Mouse (Mus musculus): ENCODE measurements around the gene Cstb. TPM values are rescaled to one million over a fixed set of nuclear protein-coding genes. Genes with fewer than 3 reads are reported as not detected.

Cstb gene
- polyA plus RNA-seq, 1 experiment = 101 TPM

GRCm38 (mm10) chr10:78396625-78396885 is 28.9 kb upstream of the Cstb start:
- peaks cover 47% of the 10 kb centered on the region for H3K4me1 ChIP-seq
- peaks cover 36% of the 10 kb centered on the region for H3K36me3 ChIP-seq (replicated peaks; ENCODE audit: low read length)
- H3K4me3 ChIP-seq (replicated peaks) = peak overlapping the region; percentile 15
- H3K27me3 ChIP-seq (replicated peaks) = peaks cover 2% of the 10 kb centered on the region
- H3K9me3 ChIP-seq = peaks cover 5% of the 10 kb centered on the region; the same call in 1 of the 2 replicates
- no peak for TF ChIP-seq GATA1 (IDR thresholded peaks at IDR 0.05; ENCODE audit: borderline replicate concordance, low read length)
- no peak for TF ChIP-seq FLI1 (IDR thresholded peaks at IDR 0.05; ENCODE audit: low read length)

- peaks cover 47% of the 10 kb centered on the region for H3K4me1 ChIP-seq
- peaks cover 62% of the 10 kb centered on the region for H3K36me3 ChIP-seq (replicated peaks; ENCODE audit: low read length)
- no peak overlapping the region for H3K4me3 ChIP-seq (replicated peaks)
- TF ChIP-seq FLI1 (IDR thresholded peaks at IDR 0.05; ENCODE audit: low read length) (no peak), GATA1 (IDR thresholded peaks at IDR 0.05; ENCODE audit: borderline replicate concordance, low read length) (no peak)
- peaks cover 5% of the 10 kb centered on the region; the same call in 1 of the 2 replicates for H3K9me3 ChIP-seq
- H3K27me3 ChIP-seq (replicated peaks) = peaks cover 2% of the 10 kb centered on the region
Observed at GRCm38 (mm10) chr10:78399090-78399657, 26.3 kb upstream of the Cstb start.

DNA sequence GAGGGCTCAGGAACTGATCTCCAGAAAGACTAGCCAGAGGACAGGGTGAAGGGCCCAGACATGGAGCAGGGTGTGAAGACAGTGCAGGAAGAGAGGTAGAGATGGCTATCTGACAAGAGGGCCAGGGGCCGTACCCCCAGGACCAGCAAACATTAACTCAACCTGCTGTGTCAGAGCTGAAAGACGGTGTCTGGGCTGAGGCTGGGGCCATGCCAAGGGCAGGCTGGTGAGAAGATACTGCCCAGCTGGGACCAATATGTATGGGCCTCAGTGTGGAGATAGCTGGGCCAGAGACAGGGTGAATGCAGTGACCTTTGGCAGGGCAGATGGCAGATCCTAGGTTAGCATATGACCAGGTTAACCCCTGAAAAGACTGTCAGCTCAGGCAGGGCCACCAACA is 24.3 kb upstream of the Cstb start:
- peaks cover 81% of the 10 kb centered on the region for H3K36me3 ChIP-seq (replicated peaks; ENCODE audit: low read length)

GRCm38 (mm10) chr10:78402301-78402922 is 23.1 kb upstream of the Cstb start:
- peaks cover 4% of the 10 kb centered on the region; the same call in 1 of the 2 replicates for H3K9me3 ChIP-seq
- peaks cover 2% of the 10 kb centered on the region for H3K27me3 ChIP-seq (replicated peaks)
- H3K4me1 ChIP-seq = peaks cover 51% of the 10 kb centered on the region
- peaks cover 93% of the 10 kb centered on the region for H3K36me3 ChIP-seq (replicated peaks; ENCODE audit: low read length)
- no peak overlapping the region for H3K4me3 ChIP-seq (replicated peaks)
- TF ChIP-seq FLI1 (IDR thresholded peaks at IDR 0.05; ENCODE audit: low read length) = no peak
- no peak for TF ChIP-seq GATA1 (IDR thresholded peaks at IDR 0.05; ENCODE audit: borderline replicate concordance, low read length)

More for the DNA sequence above, 24.3 kb upstream of the Cstb start:
- TF ChIP-seq FLI1 (IDR thresholded peaks at IDR 0.05; ENCODE audit: low read length) (no peak), GATA1 (IDR thresholded peaks at IDR 0.05; ENCODE audit: borderline replicate concordance, low read length) (no peak)
- no peak overlapping the region for H3K4me3 ChIP-seq (replicated peaks)
- peaks cover 49% of the 10 kb centered on the region for H3K4me1 ChIP-seq
- H3K9me3 ChIP-seq = peaks cover 5% of the 10 kb centered on the region; the same call in 1 of the 2 replicates
- H3K27me3 ChIP-seq (replicated peaks) = peaks cover 2% of the 10 kb centered on the region

DNA sequence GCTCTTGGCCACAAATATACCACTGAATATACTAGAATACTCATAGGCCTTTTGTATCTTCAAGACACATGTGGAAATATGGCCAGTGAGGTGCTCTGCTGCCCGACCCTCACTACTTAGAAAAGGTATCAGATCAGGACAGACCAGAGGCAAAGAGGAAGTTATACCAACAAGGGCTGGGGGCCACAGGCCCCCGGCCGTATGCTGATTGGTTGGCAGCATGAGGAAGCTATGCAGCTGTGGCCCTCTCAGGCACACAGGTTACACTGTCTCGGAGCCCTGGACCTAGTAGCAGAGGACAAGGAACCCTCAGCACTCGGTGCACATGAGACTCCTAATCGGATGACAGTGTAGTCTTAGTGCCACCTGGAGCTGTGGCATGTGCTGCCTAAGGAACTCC is 19.3 kb upstream of the Cstb start:
- no peak overlapping the region for H3K4me3 ChIP-seq (replicated peaks)
- no peaks in the 10 kb centered on the region for H3K27me3 ChIP-seq (replicated peaks)
- peaks cover 97% of the 10 kb centered on the region for H3K36me3 ChIP-seq (replicated peaks; ENCODE audit: low read length)
- TF ChIP-seq GATA1 (IDR thresholded peaks at IDR 0.05; ENCODE audit: borderline replicate concordance, low read length) (no peak), FLI1 (IDR thresholded peaks at IDR 0.05; ENCODE audit: low read length) (no peak)
- H3K9me3 ChIP-seq = no peaks in the 10 kb centered on the region
- peaks cover 56% of the 10 kb centered on the region for H3K4me1 ChIP-seq

- Histone ChIP-seq H3K27me3 (replicated peaks) (no peaks in the 10 kb centered on the region), H3K4me3 (replicated peaks) (no peak overlapping the region), H3K4me1 (peaks cover 57% of the 10 kb centered on the region), H3K36me3 (replicated peaks; ENCODE audit: low read length) (peaks cover 90% of the 10 kb centered on the region), H3K9me3 (no peaks in the 10 kb centered on the region)
- TF ChIP-seq FLI1 (IDR thresholded peaks at IDR 0.05; ENCODE audit: low read length) (no peak), GATA1 (IDR thresholded peaks at IDR 0.05; ENCODE audit: borderline replicate concordance, low read length) (no peak)
Observed at GRCm38 (mm10) chr10:78407132-78407531, 18.3 kb upstream of the Cstb start.

- no peaks in the 10 kb centered on the region for H3K9me3 ChIP-seq
- H3K27me3 ChIP-seq (replicated peaks) = no peaks in the 10 kb centered on the region
- peaks cover 53% of the 10 kb centered on the region for H3K4me1 ChIP-seq
- no peak overlapping the region for H3K4me3 ChIP-seq (replicated peaks)
- peaks cover 69% of the 10 kb centered on the region for H3K36me3 ChIP-seq (replicated peaks; ENCODE audit: low read length)
- TF ChIP-seq GATA1 (IDR thresholded peaks at IDR 0.05; ENCODE audit: borderline replicate concordance, low read length) (no peak), FLI1 (IDR thresholded peaks at IDR 0.05; ENCODE audit: low read length) (no peak)
Observed at GRCm38 (mm10) chr10:78409035-78409788, 16.3 kb upstream of the Cstb start.

DNA sequence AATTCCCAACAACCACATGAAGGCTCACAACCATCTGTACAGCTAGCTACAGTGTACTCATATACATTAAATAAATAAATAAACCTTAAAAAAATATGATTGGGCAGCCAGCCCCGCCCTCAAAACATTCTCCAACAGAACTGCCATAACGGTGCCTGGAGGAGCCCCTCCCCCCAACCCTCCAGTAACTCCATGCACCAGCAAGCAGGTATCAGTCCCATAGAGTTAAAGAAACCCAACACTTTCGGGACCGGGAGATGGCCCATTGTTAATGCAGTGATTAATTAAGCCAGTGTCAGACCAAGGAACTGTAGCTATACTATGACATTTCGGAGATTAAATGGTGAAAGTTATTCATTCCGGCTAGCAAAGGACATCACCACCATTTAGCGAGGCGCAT is 13.6 kb upstream of the Cstb start:
- Histone ChIP-seq H3K36me3 (replicated peaks; ENCODE audit: low read length) (peaks cover 44% of the 10 kb centered on the region), H3K9me3 (no peaks in the 10 kb centered on the region), H3K4me3 (replicated peaks) (peak overlapping the region; percentile 97), H3K27me3 (replicated peaks) (no peaks in the 10 kb centered on the region), H3K4me1 (peaks cover 43% of the 10 kb centered on the region)
- no peak for TF ChIP-seq GATA1 (IDR thresholded peaks at IDR 0.05; ENCODE audit: borderline replicate concordance, low read length)
- no peak for TF ChIP-seq FLI1 (IDR thresholded peaks at IDR 0.05; ENCODE audit: low read length)

- Histone ChIP-seq H3K36me3 (replicated peaks; ENCODE audit: low read length) (peaks cover 37% of the 10 kb centered on the region), H3K27me3 (replicated peaks) (no peaks in the 10 kb centered on the region), H3K9me3 (no peaks in the 10 kb centered on the region), H3K4me3 (replicated peaks) (peak within 1 kb of the TSS; percentile 97), H3K4me1 (peaks cover 45% of the 10 kb centered on the region)
- TF ChIP-seq GATA1 (IDR thresholded peaks at IDR 0.05; ENCODE audit: borderline replicate concordance, low read length) (no peak), FLI1 (IDR thresholded peaks at IDR 0.05; ENCODE audit: low read length) (no peak)
Observed at GRCm38 (mm10) chr10:78412319-78413151, 12.9 kb upstream of the Cstb start, which contains the start of gene Rrp1. Rrp1 (minus strand) TSS chr10:78413043.
